Mouse (Mus musculus) forebrain, embryonic 12.5 days (tissue): Measurements from ENCODE around the gene Ndn. TPM values are rescaled to one million over a fixed set of nuclear protein-coding genes. Genes with fewer than 3 reads are reported as not detected.
A peak's percentile ranks its signal among the peaks of the same experiment; 100 is the strongest.

ENCODE experiments used
- ATAC-seq: fragments of 200-750 bp; cut with Nextera tagmentation; 2 replicates; pipeline ENCODE4 v1.8.0; 2017; ENCODE audit warnings: moderate TSS enrichment; ENCODE audit not compliant: low FRiP score
- H3K27ac ChIP-seq: fragments of 300-500 bp; sonication (generic); 2 replicates; pipeline ENCODE4 v1.5.1; 2016; ENCODE audit warnings: mild to moderate bottlenecking
- H3K27me3 ChIP-seq: fragments of 300-500 bp; sonication (generic); 2 replicates; pipeline ENCODE4 v1.6.1; 2016; ENCODE audit warnings: mild to moderate bottlenecking
- H3K36me3 ChIP-seq: fragments of 300-500 bp; sonication (generic); replicated peaks from 2 replicates; pipeline ENCODE4 v1.6.1; 2016; ENCODE audit warnings: mild to moderate bottlenecking
- H3K4me1 ChIP-seq: fragments of 300-500 bp; sonication (generic); 2 replicates; pipeline ENCODE4 v1.6.1; 2016
- H3K4me2 ChIP-seq: fragments of 300-500 bp; sonication (generic); 2 replicates; pipeline ENCODE4 v1.6.1; 2016; ENCODE audit warnings: mild to moderate bottlenecking, moderate library complexity
- H3K4me3 ChIP-seq: fragments of 300-500 bp; sonication (generic); replicated peaks from 2 replicates; pipeline ENCODE4 v1.5.1; 2016; ENCODE audit warnings: mild to moderate bottlenecking
- H3K9ac ChIP-seq: fragments of 300-500 bp; sonication (generic); 2 replicates; pipeline ENCODE4 v1.6.1; 2016; ENCODE audit warnings: mild to moderate bottlenecking
- H3K9me3 ChIP-seq: fragments of 300-500 bp; sonication (generic); 2 replicates; pipeline ENCODE4 v1.6.1; 2016
- WGBS: fragments of 180-500 bp; shearing (Covaris S2); methylation state at CpG from one replicate; pipeline ENCODE4 v1.1.7; 2016; 5-methylcytosine and 5-hydroxymethylcytosine counted together
- polyA plus RNA-seq: library from polyadenylated mRNA; unstranded; fragments of >200 nt; fragmentation: Nextera tagmentation; extraction: Ambion mirVana; gene quantifications from 2 replicates; pipeline ENCODE4 v1.2.1, GENCODE M21; 2016

The Ndn gene
- 259 and 280 TPM in 2 replicates for polyA plus RNA-seq

GRCm38 (mm10) chr7:62346269-62346668, at the start of gene Ndn:
Gene Ndn, plus strand, starts transcription at chr7:62346569.
- Histone ChIP-seq H3K4me2 (no peak within 1 kb of the TSS), H3K36me3 (no peaks in the 10 kb centered on the region), H3K9me3 (peaks cover 14% of the 10 kb centered on the region), H3K4me3 (no peak within 1 kb of the TSS), H3K27me3 (no peaks in the 10 kb centered on the region), H3K27ac (no peak within 1 kb of the TSS), H3K4me1 (0 out of 2 replicates have a peak, but pooled peaks cover 7% of the 10 kb centered on the region), H3K9ac (no peak within 1 kb of the TSS)
- ATAC-seq = no peak
- WGBS = 59% methylated on average over 1 of the region's 1 CpGs

- Histone ChIP-seq H3K4me3 (no peak overlapping the region), H3K27ac (no peak overlapping the region), H3K9ac (no peak overlapping the region), H3K4me2 (no peak overlapping the region), H3K36me3 (no peaks in the 10 kb centered on the region), H3K9me3 (no peaks in the 10 kb centered on the region), H3K27me3 (no peaks in the 10 kb centered on the region), H3K4me1 (no peaks in the 10 kb centered on the region)
- WGBS = 52% methylated on average over 3 of the region's 3 CpGs
- ATAC-seq = peak; percentile 77; the same call in 1 of the 2 replicates
Observed at GRCm38 (mm10) chr7:62302451-62302850, 43.9 kb upstream of the Ndn start.

- Histone ChIP-seq H3K27me3 (no peaks in the 10 kb centered on the region), H3K4me2 (no peak overlapping the region), H3K4me3 (no peak overlapping the region), H3K9me3 (no peaks in the 10 kb centered on the region), H3K4me1 (peaks cover 6% of the 10 kb centered on the region), H3K27ac (0 out of 2 replicates have a peak overlapping the region, but pooled peaks have one; percentile 25), H3K36me3 (no peaks in the 10 kb centered on the region), H3K9ac (no peak overlapping the region)
- ATAC-seq = peak; percentile 83
- WGBS = 30% methylated on average over 6 of the region's 6 CpGs
Observed at GRCm38 (mm10) chr7:62306896-62307614, 39.3 kb upstream of the Ndn start.

DNA sequence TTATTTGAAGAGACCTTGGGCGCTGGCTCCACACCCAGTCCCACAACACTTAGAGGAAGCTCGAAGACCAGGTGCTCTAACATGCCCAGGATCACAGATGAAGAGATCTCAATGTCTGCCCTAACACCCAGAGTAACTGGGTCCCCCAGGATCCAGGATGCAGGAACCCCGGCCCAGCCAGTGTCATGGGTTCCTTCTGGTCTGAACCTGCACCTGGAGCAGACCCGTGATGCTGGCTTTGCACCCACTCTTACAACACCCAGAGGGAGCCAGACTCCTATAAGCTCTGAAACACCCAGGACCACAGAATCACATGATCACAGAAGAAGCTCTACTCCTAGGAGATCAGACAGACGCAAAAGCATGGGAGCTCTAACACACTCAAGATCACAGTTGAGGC, 29.6 kb upstream of the Ndn start:
- 82% methylated on average over 5 of the region's 5 CpGs for WGBS

DNA sequence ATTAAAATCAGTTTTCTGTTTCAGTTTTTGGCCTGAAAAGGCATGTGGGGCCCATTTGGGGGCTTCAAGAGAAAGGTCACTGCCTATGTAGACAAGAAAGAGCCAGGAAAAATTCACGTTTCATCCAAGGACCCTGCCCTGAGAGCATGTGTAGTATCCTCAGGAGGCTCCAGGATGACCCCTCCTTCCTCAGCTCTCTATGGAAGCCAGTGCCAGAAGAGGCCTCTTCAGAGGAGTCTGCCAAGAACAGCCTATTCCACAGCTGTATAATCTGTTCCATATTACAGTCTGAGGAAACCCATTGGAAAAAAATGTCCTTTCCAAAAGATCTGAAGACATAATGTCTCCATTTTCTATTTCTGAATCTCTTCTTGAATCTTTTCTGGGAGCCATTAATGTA, 958 bp upstream of the Ndn start:
- H3K36me3 ChIP-seq = no peaks in the 10 kb centered on the region
- WGBS = 41% methylated on average over 1 of the region's 1 CpGs
- H3K9ac ChIP-seq = no peak overlapping the region
- H3K27ac ChIP-seq = no peak overlapping the region
- H3K9me3 ChIP-seq = peaks cover 14% of the 10 kb centered on the region
- ATAC-seq = no peak
- 0 out of 2 replicates have a peak, but pooled peaks cover 7% of the 10 kb centered on the region for H3K4me1 ChIP-seq
- no peak overlapping the region for H3K4me3 ChIP-seq
- no peak overlapping the region for H3K4me2 ChIP-seq
- no peaks in the 10 kb centered on the region for H3K27me3 ChIP-seq

More for the DNA sequence above, 29.6 kb upstream of the Ndn start:
- H3K9me3 ChIP-seq = 0 out of 2 replicates have a peak, but pooled peaks cover 4% of the 10 kb centered on the region
- no peaks in the 10 kb centered on the region for H3K36me3 ChIP-seq
- H3K4me1 ChIP-seq = no peaks in the 10 kb centered on the region
- H3K4me2 ChIP-seq = no peak overlapping the region
- no peak overlapping the region for H3K27ac ChIP-seq
- ATAC-seq = no peak
- no peak overlapping the region for H3K4me3 ChIP-seq
- no peaks in the 10 kb centered on the region for H3K27me3 ChIP-seq
- H3K9ac ChIP-seq = no peak overlapping the region

DNA sequence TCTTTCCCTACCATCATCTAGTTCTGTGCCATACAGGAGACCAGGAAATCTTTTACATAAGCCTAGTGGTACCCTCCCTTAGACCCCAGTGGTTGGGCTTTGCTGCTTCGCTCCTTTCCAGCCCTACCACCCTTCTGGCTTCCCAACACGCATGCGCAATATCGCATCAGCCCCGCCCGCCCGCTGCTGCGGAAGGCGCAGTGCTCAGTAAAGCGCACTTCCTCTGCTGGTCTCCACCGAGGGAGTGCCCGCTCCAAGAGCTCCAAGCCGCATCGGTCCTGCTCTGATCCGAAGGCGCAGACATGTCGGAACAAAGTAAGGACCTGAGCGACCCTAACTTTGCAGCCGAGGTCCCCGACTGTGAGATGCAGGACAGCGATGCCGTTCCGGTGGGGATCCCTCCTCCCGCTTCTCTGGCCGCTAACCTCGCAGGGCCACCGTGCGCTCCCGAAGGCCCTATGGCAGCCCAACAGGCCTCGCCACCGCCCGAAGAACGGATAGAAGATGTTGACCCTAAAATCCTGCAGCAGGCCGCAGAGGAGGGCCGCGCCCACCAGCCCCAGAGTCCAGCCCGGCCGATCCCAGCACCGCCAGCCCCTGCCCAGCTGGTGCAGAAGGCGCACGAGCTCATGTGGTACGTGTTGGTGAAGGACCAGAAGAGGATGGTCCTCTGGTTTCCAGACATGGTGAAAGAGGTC, 1.9 kb downstream of the Ndn start:
- Histone ChIP-seq H3K9me3 (peaks cover 14% of the 10 kb centered on the region), H3K4me3 (peak overlapping the region; percentile 55), H3K27ac (peak overlapping the region; percentile 83), H3K36me3 (no peaks in the 10 kb centered on the region), H3K4me1 (0 out of 2 replicates have a peak, but pooled peaks cover 7% of the 10 kb centered on the region), H3K4me2 (peak overlapping the region; percentile 61), H3K9ac (peak overlapping the region; percentile 68), H3K27me3 (no peaks in the 10 kb centered on the region)
- peak; percentile 92 for ATAC-seq
- 13% methylated on average over 42 of the region's 42 CpGs for WGBS

DNA sequence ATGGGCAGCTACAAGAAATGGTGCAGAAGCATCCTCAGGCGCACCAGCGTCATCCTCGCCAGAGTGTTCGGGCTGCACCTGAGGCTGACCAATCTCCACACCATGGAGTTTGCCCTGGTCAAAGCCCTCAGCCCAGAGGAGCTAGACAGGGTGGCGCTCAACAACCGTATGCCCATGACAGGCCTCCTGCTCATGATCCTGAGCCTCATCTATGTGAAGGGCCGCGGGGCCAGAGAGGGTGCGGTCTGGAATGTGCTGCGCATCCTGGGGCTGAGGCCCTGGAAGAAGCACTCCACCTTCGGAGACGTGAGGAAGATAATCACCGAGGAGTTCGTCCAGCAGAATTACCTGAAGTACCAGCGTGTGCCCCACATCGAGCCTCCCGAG, 2.4 kb downstream of the Ndn start:
- peak; percentile 41 for ATAC-seq
- Histone ChIP-seq H3K4me1 (0 out of 2 replicates have a peak, but pooled peaks cover 7% of the 10 kb centered on the region), H3K27me3 (no peaks in the 10 kb centered on the region), H3K27ac (peak overlapping the region; percentile 83), H3K4me3 (peak overlapping the region; percentile 55), H3K9me3 (peaks cover 14% of the 10 kb centered on the region), H3K4me2 (peak overlapping the region; percentile 61), H3K36me3 (no peaks in the 10 kb centered on the region), H3K9ac (peak overlapping the region; percentile 68)
- 47% methylated on average over 17 of the region's 17 CpGs for WGBS

- H3K9ac ChIP-seq = no peak overlapping the region
- no peak for ATAC-seq
- 55% methylated on average over 8 of the region's 8 CpGs for WGBS
- no peak overlapping the region for H3K4me3 ChIP-seq
- no peak overlapping the region for H3K4me2 ChIP-seq
- H3K27me3 ChIP-seq = no peaks in the 10 kb centered on the region
- no peaks in the 10 kb centered on the region for H3K36me3 ChIP-seq
- H3K27ac ChIP-seq = no peak overlapping the region
- 0 out of 2 replicates have a peak, but pooled peaks cover 7% of the 10 kb centered on the region for H3K4me1 ChIP-seq
- H3K9me3 ChIP-seq = peaks cover 14% of the 10 kb centered on the region
Observed at GRCm38 (mm10) chr7:62351266-62351665, 4.9 kb downstream of the Ndn start.

DNA sequence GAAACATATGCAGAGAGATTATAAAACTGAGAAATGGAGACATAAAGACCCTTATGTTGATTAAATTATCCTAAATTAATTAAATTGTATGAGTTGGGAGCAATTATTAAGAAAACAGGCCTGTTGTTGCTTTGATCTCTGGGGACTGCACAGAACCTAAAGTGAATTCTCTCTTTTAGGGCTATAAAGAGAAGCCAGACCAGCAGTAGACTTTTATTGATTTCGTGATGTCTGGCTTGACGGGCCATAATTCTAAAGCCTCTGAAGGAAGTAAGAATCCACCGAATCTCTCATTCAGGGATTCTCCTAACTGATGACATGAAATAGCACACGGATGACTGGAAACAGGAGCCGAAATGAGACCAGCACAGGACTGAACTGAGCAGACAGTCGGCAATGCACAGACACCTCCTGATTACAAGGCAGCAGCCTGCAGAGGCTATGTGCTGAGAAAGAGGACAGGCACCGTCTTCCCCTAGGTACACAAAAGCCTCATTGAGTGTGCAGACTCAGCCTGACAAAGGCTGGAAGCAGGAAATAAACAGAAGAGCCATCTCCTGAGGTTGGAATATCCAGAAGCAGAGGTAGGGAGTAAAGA, 18.8 kb downstream of the Ndn start:
- Histone ChIP-seq H3K4me1 (no peaks in the 10 kb centered on the region), H3K36me3 (no peaks in the 10 kb centered on the region), H3K9me3 (no peaks in the 10 kb centered on the region), H3K4me3 (no peak overlapping the region), H3K9ac (0 out of 2 replicates have a peak overlapping the region, but pooled peaks have one; percentile 4), H3K27ac (peak overlapping the region; percentile 75), H3K4me2 (no peak overlapping the region), H3K27me3 (no peaks in the 10 kb centered on the region)
- 59% methylated on average over 7 of the region's 7 CpGs for WGBS
- peak; percentile 71 for ATAC-seq

GRCm38 (mm10) chr7:62366730-62367129, 20.4 kb downstream of the Ndn start:
- Histone ChIP-seq H3K9ac (no peak overlapping the region), H3K4me2 (no peak overlapping the region), H3K27ac (0 out of 2 replicates have a peak overlapping the region, but pooled peaks have one; percentile 9), H3K4me3 (no peak overlapping the region), H3K36me3 (no peaks in the 10 kb centered on the region), H3K9me3 (no peaks in the 10 kb centered on the region), H3K27me3 (no peaks in the 10 kb centered on the region), H3K4me1 (no peaks in the 10 kb centered on the region)
- 68% methylated on average over 8 of the region's 8 CpGs for WGBS
- ATAC-seq = no peak

- Histone ChIP-seq H3K4me1 (peaks cover 14% of the 10 kb centered on the region), H3K9me3 (peaks cover 31% of the 10 kb centered on the region; the same call in 1 of the 2 replicates), H3K27me3 (no peaks in the 10 kb centered on the region), H3K4me3 (no peak overlapping the region), H3K36me3 (peaks cover 6% of the 10 kb centered on the region; the same call in 1 of the 2 replicates), H3K9ac (no peak overlapping the region), H3K4me2 (no peak overlapping the region), H3K27ac (no peak overlapping the region)
- 41% methylated on average over 4 of the region's 4 CpGs for WGBS
- no peak for ATAC-seq
Observed at GRCm38 (mm10) chr7:62375658-62376057, 29.3 kb downstream of the Ndn start.
